Mouse (Mus musculus) liver, adult 2 months (tissue): ENCODE results near the gene B4galnt2.
A peak's percentile ranks its signal among the peaks of the same experiment; 100 is the strongest.

Experiments used
- CTCF ChIP-seq: fragments of 200-500 bp; IDR thresholded peaks from 2 replicates; pipeline ENCODE4 v1.5.1; 2011; ENCODE audit warnings: low read depth, low read length, control low read depth
- POLR2A ChIP-seq: fragments of 200-500 bp; IDR thresholded peaks from 2 replicates; pipeline ENCODE4 v1.6.1; 2011; ENCODE audit warnings: low read length, control low read depth; ENCODE audit not compliant: insufficient read depth; ENCODE audit errors: extremely low read depth

DNA sequence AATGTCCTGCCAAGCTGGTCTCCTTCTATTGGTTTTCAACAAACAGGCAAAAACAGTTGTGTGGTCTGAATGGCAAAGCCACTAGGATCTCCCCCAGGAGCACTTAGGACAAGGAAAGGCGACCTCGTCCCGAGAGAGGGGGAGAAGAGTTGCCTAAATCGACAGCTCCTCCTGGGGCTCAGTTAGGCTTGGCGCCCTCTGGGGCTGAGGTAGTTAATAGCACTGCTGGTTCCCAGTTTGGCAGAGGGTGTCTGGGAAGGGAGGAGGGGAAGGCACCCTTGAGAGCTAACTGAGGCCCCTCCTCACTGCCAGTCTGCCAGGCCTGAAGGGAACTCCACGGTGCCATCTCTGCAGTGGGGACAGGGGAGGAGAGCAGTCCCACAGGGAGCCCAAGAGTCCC lies 44.5 kb upstream of the B4galnt2 start:
- TF ChIP-seq CTCF: peak; percentile 19; the same call in 1 of the 2 replicates
- no peak for TF ChIP-seq POLR2A
